Mouse (Mus musculus): Measurements from ENCODE around the gene Ado. TPM values are rescaled to one million over a fixed set of nuclear protein-coding genes. Genes with fewer than 3 reads are reported as not detected.

Gene Ado
- 2.5 and 2.7 TPM in 2 replicates for total RNA-seq (2015; ENCODE audit: low replicate concordance)
- total RNA-seq (2017; ENCODE audit: low replicate concordance) = 4.7 and 5.2 TPM in 2 replicates

- peak; percentile 93 for ATAC-seq (replicated peaks; ENCODE audit: low FRiP score, poor library complexity, severe bottlenecking)
Observed at GRCm38 (mm10) chr10:67548877-67549731, at the start of gene Ado. Ado (minus strand) TSS chr10:67548955.

GRCm38 (mm10) chr10:67595278-67595677 lies 46.5 kb upstream of the Ado start:
- ATAC-seq (replicated peaks; ENCODE audit: low FRiP score, poor library complexity, severe bottlenecking) = no peak

- no peak for ATAC-seq (replicated peaks; ENCODE audit: low FRiP score, poor library complexity, severe bottlenecking)
Observed at GRCm38 (mm10) chr10:67585873-67586610, 37.3 kb upstream of the Ado start.

GRCm38 (mm10) chr10:67581698-67582285 lies 33.0 kb upstream of the Ado start:
- ATAC-seq (replicated peaks; ENCODE audit: low FRiP score, poor library complexity, severe bottlenecking) = no peak

- ATAC-seq (replicated peaks; ENCODE audit: low FRiP score, poor library complexity, severe bottlenecking) = no peak
Observed at GRCm38 (mm10) chr10:67579830-67580229, 31.1 kb upstream of the Ado start.

GRCm38 (mm10) chr10:67573310-67573709 lies 24.6 kb upstream of the Ado start:
- ATAC-seq (replicated peaks; ENCODE audit: low FRiP score, poor library complexity, severe bottlenecking) = no peak

- no peak for ATAC-seq (replicated peaks; ENCODE audit: low FRiP score, poor library complexity, severe bottlenecking)
Observed at GRCm38 (mm10) chr10:67571443-67571842, 22.7 kb upstream of the Ado start.

- ATAC-seq (replicated peaks; ENCODE audit: low FRiP score, poor library complexity, severe bottlenecking) = no peak
Observed at GRCm38 (mm10) chr10:67569539-67569938, 20.8 kb upstream of the Ado start.

- ATAC-seq (replicated peaks; ENCODE audit: low FRiP score, poor library complexity, severe bottlenecking) = no peak
Observed at GRCm38 (mm10) chr10:67566104-67566503, 17.3 kb upstream of the Ado start.

- no peak for ATAC-seq (replicated peaks; ENCODE audit: low FRiP score, poor library complexity, severe bottlenecking)
Observed at GRCm38 (mm10) chr10:67564509-67564908, 15.8 kb upstream of the Ado start.

- no peak for ATAC-seq (replicated peaks; ENCODE audit: low FRiP score, poor library complexity, severe bottlenecking)
Observed at GRCm38 (mm10) chr10:67561185-67561584, 12.4 kb upstream of the Ado start.

GRCm38 (mm10) chr10:67559765-67560394 lies 11.1 kb upstream of the Ado start:
- no peak for ATAC-seq (replicated peaks; ENCODE audit: low FRiP score, poor library complexity, severe bottlenecking)

- ATAC-seq (replicated peaks; ENCODE audit: low FRiP score, poor library complexity, severe bottlenecking) = no peak
Observed at GRCm38 (mm10) chr10:67558053-67558452, 9.3 kb upstream of the Ado start.

- ATAC-seq (replicated peaks; ENCODE audit: low FRiP score, poor library complexity, severe bottlenecking) = no peak
Observed at GRCm38 (mm10) chr10:67548261-67548854, 397 bp downstream of the Ado start.

GRCm38 (mm10) chr10:67547850-67548260 lies 900 bp downstream of the Ado start:
- ATAC-seq (replicated peaks; ENCODE audit: low FRiP score, poor library complexity, severe bottlenecking) = peak; percentile 37

- ATAC-seq (replicated peaks; ENCODE audit: low FRiP score, poor library complexity, severe bottlenecking) = no peak
Observed at GRCm38 (mm10) chr10:67540591-67540990, 8.2 kb downstream of the Ado start.

GRCm38 (mm10) chr10:67539401-67539730 lies 9.4 kb downstream of the Ado start:
- ATAC-seq (replicated peaks; ENCODE audit: low FRiP score, poor library complexity, severe bottlenecking) = no peak

- no peak for ATAC-seq (replicated peaks; ENCODE audit: low FRiP score, poor library complexity, severe bottlenecking)
Observed at GRCm38 (mm10) chr10:67538585-67539400, 10.0 kb downstream of the Ado start.

- ATAC-seq (replicated peaks; ENCODE audit: low FRiP score, poor library complexity, severe bottlenecking) = no peak
Observed at GRCm38 (mm10) chr10:67538106-67538505, 10.6 kb downstream of the Ado start.

Measured in erythroblast, adult 5-6 weeks (primary cell).